Mouse (Mus musculus): Measurements from ENCODE around the gene Gm42957.
"Not testable (repeated sequence)": the region's sequence is repeated elsewhere in the genome, so short reads cannot be mapped to it uniquely, and the experiment has no call there.

The Gm42957 gene

DNA sequence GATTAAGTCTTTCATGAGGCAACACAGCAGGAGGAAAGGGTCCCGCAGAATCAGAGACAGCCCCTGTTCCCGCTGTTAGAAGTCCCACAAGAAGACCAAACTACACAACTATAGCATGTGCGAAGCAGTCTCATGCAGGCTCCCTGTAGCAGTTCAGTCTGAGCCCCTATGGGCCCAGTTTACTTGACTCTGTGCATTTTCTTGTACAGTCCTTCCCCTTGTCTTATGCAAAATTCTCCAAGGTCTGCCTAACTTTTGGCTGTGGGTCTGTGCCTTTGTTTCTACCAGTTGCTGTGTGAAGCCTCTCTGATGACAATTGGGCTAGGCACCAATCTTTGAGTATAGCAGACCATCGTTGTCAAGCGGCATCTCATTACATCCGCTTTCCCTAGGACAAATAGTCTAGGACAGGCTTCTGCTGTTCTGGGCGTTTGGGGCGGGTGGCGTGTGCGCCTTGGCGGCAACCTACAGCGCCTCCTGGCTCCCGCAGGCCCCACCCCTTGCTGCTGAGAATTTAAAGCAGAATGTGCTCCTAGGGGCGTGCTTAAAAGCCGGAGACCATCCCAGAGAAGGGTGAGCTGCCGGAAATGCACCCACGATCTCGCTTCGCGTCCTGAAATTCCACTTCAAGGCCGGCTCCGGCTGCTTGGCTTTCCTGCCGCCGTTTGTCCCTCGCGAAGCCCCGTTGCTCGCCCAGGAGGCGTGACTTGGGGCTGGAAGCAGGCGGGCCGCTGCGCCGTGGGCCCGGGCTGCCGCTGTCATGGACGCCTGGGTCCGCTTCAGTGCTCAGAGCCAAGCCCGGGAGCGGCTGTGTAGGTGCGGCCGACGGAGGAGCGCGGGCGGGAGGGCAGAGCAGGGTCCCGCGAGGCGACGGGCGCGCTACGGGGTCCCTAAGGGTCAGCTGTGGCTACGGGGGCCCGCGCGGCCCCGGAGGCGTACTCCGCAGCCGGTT lies at the start of gene Gm42957, which contains the start of gene Pex11b:
Gene Gm42957, plus strand, starts transcription at position 547 of the 952 bp plus-strand sequence.
Gene Pex11b, plus strand, starts transcription at position 449 of the 952 bp plus-strand sequence.
- DNase-seq (ENCODE audit: low read depth, low spot score), result peak; percentile 65

DNA sequence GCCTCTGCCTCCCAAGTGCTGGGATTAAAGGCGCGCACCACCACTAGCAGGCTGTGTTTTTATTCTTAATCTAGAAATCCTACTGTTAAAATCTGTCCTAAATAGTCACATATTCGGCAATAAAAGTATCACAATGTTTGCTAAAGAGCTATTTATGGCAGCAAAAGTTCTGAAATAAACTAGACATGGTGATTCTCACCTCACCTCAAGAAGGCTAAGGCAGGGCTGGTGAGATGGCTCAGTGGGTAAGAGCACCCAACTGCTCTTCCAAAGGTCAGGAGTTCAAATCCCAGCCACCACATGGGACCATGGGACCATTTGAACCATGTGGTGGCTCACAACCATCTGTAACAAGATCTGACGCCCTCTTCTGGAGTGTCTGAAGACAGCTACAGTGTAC lies 44.6 kb upstream of the Gm42957 start:
- no peak for DNase-seq (ENCODE audit: low read depth, low spot score)

DNA sequence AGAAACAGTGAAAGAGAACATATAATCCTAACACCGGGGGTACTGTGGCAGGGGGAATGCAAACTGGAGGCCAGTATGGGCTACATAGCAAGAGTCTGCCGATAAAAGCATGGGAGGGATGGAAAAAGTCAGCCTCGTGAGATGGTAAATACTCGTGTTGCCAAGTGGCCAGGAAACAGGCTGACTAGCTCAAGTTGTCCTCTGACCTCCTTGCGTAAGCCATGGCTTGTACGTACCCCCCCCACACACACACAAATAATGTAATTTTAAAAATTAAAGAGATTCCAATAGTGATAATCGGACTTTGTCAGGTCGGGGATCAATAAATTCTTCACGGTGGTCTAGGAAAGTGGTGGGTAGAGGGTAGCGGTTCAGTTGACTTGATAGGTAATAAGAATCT lies 41.9 kb upstream of the Gm42957 start:
- DNase-seq (ENCODE audit: low read depth, low spot score), result no peak

DNA sequence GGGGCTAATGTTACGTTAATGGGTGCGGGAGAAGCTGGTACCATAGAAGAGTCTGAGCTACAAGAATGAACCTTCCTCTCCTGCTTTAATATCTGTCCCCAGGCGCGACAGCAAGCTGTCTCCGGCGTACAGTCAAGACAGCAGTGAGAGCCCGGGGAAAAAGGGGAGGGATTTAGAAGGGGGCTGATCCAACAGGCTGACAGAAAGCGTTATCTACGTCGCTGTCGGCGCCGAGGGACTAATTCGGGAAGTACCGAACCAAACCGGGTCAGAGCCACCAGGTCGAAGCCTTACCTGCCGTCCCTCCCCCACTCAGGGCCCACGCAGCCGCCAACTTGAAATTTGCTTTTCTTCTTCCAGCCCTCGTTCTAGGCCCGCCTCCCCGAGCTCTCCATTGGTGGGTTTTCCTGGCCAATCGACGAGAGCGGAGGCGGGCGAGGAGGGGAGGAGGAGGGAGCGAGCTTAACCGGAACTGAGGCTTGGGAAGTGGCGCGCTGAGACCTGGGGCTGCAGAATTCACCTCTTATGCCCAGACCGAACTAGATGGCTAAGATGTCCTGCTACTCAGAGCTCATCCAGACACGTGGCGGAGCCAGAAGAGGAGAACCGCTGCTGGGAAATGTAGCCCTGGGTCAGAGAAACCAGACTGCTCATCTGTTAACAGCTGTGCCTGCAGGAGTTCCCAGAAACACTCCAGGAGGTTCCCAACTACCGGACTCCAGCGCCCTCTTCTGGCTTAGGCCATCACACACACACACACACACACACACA lies 41.3 kb upstream of the Gm42957 start, which contains the start of gene Polr3gl:
Gene Polr3gl, minus strand, starts transcription at position 392 of the 771 bp plus-strand sequence.
- peak; percentile 83 for DNase-seq (ENCODE audit: low read depth, low spot score)

DNA sequence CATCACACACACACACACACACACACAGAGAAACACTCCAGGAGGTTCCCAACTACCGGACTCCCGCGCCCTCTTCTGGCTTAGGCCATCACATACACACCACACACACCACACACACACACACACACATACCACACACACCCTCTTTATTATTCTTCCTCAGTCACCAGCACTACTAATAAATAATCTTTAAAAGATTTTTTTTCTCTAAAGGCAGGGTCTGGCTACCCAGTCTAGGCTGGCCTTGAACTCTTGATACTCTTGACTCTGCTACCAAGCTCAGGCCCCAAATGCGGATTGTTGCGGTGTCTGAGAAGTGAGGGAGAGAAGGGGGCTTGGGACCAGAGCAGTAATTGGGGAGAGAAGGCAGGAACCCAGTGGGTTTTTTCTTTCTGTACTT lies 40.4 kb upstream of the Gm42957 start:
- no peak for DNase-seq (ENCODE audit: low read depth, low spot score)

DNA sequence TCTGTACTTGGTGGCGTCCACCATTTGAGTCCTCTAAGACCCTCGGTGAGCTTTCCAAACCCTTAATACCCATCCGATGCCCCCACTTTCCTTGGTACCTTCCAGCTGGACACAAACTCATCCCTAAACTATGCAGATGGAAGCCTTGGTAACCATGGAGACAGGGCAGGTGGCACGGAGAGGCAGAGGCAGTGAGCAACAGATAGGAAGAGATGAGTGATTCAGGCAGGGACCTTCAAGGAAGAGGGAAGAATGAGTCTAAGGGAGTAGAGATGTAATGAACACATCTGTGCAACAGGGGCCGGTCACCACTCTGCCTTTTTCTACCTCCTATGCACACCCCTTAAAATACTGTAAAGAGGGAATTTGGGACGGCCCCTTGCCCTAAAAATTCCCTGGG lies 39.6 kb upstream of the Gm42957 start:
- no peak for DNase-seq (ENCODE audit: low read depth, low spot score)

DNA sequence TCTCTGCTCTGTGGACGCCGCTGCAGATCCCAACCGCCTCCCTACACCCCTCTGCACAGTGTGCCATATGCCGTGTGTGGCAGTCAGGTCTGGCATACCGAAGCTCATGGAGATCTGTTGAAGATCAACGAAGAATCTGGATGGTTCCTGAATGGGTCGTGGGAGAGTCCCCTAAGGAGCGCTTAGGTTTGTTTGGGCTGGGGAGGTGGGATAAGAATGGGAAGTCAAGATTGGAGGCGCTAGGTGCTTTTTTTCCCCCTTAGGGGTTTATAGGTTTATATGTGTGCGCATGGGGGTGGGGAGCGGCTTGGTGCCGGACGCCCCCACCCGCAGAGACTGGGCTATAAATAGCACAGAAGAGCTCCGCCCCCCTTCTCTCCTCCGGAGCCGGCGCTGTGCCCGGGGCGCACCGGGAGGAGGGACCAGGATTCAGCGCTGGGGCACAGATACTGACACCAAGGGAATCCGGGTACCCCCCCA lies 39.0 kb upstream of the Gm42957 start, which contains the start of gene Ankrd34a:
Gene Ankrd34a, plus strand, starts transcription at position 409 of the 480 bp plus-strand sequence.
- no peak for DNase-seq (ENCODE audit: low read depth, low spot score)

DNA sequence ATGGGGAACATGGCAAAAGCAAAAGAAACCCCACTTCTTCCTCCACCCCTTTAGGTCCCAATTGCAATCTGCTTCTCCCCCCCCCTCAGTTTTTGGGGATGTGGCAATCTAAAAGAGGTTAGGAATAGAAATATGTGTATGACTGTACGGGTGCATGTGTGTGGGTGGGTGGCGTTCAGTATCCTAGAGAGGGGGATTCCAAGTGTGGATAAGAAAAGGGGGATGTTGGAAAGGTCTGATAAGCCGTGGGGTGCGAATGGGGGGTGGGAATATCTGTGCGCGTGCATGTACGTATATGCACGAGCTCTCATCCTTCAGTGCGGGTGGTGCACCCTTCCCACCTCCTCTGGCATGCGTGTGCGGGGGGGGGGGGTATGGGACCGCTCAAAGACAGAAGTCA lies 38.4 kb upstream of the Gm42957 start:
- DNase-seq (ENCODE audit: low read depth, low spot score), result no peak

DNA sequence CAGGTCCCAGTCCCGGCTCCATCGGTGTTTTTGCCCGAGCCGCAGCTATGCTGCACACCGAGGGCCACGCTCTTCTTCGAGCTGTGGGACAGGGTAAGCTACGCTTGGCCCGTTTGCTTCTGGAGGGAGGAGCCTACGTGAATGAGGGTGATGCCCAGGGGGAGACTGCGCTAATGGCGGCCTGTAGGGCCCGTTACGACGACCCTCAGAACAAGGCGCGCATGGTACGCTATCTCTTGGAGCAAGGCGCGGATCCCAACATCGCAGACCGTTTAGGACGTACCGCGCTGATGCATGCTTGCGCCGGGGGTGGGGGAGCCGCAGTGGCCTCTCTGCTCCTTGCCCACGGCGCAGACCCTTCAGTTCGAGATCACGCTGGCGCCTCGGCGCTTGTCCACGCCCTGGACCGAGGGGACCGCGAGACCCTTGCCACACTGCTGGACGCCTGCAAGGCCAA lies 37.8 kb upstream of the Gm42957 start:
- no peak for DNase-seq (ENCODE audit: low read depth, low spot score)

DNA sequence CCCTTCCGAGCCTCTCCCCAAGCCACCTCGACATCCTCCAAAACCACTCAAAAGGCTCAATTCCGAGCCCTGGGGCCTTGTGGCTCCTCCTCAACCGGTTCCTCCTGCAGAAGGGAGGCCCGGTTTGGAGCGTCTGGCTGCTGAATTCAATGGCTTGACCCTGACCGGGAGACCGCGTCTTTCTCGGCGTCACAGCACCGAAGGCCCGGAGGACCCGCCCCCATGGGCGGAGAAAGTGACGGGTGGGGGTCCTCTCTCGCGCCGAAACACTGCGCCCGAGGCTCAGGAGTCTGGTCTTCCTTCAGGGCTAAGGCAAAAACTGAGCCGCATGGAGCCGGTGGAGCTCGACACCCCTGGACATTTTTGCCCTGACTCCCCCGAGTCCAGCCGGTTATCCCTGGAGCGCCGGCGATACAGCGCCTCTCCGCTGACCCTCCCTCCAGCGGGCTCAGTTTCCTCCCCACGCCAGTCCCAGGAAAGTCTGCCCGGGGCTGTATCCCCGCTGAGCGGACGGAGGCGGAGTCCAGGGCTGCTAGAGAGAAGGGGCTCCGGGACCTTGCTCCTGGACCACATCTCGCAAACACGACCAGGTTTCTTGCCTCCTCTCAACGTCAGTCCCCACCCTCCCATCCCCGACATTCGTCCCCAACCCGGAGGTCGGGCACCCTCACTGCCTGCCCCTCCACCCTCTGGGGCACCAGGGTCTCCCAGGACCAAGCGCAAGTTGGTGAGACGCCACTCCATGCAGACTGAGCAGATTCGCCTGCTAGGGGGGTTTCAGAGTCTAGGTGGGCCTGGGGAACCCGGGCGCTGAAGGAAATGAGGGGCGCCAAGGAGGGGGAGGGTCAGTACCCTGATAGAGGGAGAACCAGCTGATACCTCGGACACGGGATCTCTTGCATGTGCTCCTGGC lies 36.9 kb upstream of the Gm42957 start:
- no peak for DNase-seq (ENCODE audit: low read depth, low spot score)

DNA sequence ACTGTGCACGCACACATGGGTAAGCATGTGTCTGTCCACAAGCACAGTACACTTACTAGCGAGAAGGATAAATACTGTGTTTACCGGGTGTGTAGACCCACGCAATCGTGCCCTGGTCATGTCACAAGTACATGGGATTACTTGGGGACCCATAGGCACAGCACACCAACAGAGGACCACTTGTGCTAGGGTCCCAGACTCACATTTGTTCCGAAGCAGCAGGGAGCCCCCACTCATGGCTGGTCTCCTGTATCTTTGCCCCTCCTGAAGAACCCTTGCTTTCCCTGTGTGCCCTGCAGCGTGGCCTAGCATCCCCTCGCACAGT lies 36.2 kb upstream of the Gm42957 start:
- no peak for DNase-seq (ENCODE audit: low read depth, low spot score)

DNA sequence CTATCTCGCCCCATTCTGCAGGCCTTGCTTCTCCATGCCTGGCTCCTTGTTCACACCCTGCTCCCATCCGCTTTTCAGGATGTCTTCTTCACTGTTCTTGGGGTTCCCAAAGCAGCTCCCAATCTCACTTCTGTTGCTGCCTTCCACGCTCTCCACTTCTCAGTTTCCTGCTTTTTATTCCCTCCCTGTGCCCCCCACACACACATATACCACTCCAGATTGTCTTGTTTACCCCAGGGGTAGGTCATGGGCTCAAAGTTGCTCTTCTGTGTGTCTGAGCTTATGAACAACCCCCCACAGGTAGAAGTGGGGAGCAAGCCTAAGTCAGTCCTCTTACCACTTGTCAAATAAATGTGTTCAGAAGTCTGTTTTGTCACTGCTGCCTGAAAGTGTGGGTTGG lies 35.9 kb upstream of the Gm42957 start:
- DNase-seq (ENCODE audit: low read depth, low spot score), result no peak

DNA sequence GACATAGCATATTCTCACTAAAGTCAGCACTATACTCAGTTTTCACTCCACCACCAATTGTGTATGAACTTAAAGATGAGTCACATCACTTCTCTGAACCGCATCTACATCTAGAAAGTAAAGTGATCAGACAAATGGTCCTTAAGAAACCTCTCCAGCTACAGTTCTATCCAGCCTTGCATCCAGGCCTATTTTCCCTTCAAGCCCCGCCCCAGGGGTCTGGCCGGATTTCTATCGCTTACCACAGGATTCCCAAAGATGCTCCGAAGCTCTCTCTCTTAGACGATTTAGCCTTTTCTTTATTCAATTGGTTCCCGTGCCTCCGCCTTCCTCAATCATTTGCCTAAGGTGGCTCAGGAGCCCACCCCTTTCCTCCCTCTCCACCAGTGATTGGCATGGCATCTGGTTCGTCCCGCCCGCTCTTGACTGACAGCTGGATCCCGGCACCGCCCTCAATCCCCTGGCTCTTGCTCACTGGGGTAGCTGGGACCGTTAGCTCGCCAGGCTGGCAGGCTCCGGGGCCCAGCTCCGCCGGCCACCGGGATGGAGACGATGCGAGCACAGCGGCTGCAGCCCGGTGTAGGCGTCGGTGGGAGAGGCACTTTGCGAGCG lies 34.5 kb upstream of the Gm42957 start, which contains the start of gene Lix1l:
Gene Lix1l, plus strand, starts transcription at position 511 of the 612 bp plus-strand sequence.
- peak; percentile 92 for DNase-seq (ENCODE audit: low read depth, low spot score)

DNA sequence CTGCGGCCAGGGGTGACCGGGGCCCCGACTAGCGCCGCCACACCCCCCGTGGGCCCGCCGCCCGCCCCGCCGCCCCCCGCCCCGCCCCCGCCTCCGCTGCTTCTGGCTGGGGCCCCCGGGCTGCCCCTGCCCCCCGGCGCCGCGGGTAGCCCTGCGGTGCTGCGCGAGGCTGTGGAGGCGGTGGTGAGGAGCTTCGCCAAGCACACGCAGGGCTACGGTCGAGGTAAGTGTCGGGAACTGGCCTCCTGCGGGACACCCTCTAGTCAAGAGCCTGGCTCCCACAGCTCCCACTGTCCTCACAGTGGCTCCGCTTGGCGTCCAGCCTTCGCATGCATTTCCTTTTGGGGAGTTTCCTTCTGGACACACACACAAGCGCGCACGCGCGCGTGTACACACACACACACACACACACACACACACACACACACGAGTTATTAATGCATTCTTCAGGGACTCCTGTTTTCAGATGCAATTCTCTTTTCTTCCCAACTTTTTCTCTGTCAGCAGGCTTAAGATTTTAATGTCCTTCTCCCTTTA lies 34.0 kb upstream of the Gm42957 start:
- DNase-seq (ENCODE audit: low read depth, low spot score), result no peak

DNA sequence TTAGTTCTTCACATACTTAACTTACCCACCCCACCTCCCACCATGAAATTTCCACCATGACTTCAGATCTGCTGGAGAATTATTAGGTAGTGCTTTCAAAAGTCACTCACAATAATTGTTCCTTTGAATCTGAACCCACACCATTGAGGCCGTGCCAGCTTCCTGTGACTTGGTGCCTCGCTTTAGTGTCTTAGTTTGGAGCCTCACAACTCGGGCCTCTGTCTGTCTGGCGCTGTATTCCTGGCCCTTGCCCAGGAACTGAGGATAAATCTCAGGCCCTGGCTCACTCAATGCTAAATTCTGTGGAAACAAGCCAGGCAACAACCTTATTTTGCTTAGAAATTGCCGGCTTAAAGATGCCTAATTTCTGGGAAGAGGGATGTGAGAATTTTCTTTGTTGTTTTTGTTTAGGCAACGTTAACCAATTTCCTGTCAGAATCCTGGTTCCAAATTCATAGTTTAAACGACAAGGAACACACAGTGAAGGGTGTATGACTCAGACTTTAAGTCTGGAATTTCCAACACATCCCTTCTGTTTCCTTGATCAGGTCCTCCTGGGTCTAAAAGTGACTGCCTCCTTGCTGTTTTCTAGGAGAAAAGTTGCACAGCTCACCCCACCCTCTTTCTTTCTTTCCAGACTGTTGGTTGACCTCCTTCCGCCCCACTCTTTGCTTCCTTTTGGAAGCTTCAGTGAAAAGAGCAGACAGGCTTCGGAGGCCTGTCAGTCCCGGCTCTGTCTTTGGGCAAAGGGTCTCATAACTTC lies 33.2 kb upstream of the Gm42957 start:
- DNase-seq (ENCODE audit: low read depth, low spot score), result no peak

DNA sequence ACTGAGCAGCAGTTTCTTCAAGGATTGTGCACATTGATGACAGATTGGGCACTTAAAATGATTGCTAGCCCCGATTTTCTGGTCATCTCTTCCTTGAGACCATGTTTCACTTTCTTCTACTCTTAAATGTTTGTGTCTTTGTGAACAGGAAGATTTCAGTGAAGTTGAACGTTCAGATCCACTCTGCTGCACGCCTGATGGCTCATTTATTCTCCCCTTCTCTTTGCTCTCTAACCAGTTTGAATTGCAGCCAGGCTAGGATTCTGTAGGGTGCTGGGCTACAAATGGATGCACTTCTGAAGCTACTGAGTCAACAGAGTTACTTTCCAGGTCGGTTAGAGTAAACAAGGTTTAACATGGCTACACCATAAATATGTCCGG lies 32.6 kb upstream of the Gm42957 start:
- DNase-seq (ENCODE audit: low read depth, low spot score), result no peak

DNA sequence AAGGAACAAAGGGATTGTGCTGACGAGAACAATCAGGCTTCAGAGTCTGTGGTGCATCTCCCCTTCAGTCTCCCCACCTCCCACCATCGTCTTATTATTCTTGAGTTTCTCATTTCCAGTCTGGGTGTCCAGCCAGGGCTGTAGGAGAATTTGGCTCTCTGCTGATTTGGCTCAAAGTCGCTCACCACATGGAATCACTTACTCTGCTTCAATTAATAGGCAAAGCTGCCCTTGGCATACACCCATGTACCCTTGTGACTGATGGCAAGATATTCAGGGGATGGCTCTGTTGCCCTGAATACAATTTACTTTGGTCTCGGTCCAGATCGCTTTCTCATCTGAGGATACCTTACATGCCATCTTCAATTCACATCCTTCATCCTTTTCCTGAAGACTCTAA lies 32.0 kb upstream of the Gm42957 start:
- DNase-seq (ENCODE audit: low read depth, low spot score), result no peak

DNA sequence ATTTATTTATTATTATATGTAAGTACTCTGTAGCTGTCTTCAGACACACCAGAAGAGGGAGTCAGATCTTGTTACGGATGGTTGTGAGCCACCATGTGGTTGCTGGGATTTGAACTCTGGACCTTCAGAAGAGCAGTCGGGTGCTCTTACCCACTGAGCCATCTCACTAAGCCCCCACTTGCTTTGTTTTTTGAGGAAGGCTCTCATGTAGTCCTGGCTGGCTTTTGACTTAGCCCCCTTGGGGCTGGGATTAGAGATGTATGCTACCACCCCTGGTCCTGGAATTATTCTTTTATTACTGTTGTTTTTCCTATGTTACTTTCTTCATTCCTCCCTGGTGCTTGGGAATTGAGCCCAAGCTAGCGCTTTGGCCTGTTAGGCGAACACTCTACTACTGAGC lies 29.3 kb upstream of the Gm42957 start:
- not testable (repeated sequence) for DNase-seq (ENCODE audit: low read depth, low spot score)

DNA sequence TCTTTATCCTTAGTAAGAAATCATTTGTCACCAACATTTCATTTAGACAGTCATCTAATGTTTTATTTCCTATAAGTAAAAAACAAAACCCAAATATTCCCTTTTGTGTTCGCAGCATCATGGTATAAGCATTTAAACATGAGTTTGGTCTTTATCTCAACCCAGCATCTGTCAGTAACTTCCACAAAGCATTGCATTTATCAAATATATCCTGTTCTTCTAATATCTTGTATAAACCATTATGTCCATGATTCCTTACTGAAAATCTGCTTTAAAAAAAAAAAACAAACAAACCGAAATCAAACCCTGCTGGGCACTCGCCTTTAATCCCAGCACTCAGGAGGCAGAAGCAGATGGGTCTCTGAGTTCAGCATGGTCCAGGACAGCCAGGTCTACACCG lies 28.7 kb upstream of the Gm42957 start:
- no peak for DNase-seq (ENCODE audit: low read depth, low spot score)

DNA sequence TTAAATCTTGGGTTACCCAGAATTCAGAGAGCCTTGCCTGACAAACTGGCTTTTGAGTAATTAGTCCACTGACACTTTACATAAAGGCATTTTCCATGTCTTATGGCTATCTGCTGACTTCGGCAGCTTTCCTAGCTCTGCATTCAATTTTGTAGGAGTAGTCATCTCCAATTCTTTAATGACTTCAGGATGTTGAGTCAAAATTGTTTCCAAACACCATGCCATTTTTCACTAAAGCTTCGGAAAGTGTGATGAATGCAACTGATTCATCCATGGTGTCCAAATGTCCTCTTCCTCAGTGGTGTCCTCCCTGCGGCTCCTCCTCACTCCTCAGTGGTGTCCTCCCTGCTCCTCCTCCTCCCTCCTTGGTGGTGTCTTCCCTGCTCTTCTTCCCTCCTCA lies 17.3 kb upstream of the Gm42957 start:
- no peak for DNase-seq (ENCODE audit: low read depth, low spot score)

All from embryo, embryonic 11.5 days (tissue).